Mouse (Mus musculus) layer of hippocampus, adult 18-20 months (tissue): ENCODE measurements around the gene Myl7. TPM values are rescaled to one million over a fixed set of nuclear protein-coding genes. Genes with fewer than 3 reads are reported as not detected.
A peak's percentile ranks its signal among the peaks of the same experiment; 100 is the strongest.
"Not testable (repeated sequence)": the region's sequence is repeated elsewhere in the genome, so short reads cannot be mapped to it uniquely, and the experiment has no call there.

Source experiments
- DNase-seq, 2 experiments: peaks; one replicate each; pipeline ENCODE4 v3.0.0; 2022; ENCODE audit warnings: low spot score in 2 of 2
- total RNA-seq, 2 experiments: library from RNA; stranded (reverse); gene quantifications; 2 replicates each; pipeline ENCODE4 v1.2.3; 2021

Gene Myl7
- total RNA-seq, 2 experiments from 2014 or later: not detected

- DNase-seq: no peak
Measured at GRCm38 (mm10) chr11:5904357-5904756, 5.8 kb upstream of the Myl7 start.

GRCm38 (mm10) chr11:5903844-5904243 lies 5.3 kb upstream of the Myl7 start:
- no peak for DNase-seq

GRCm38 (mm10) chr11:5902390-5902789 lies 3.8 kb upstream of the Myl7 start:
- DNase-seq: no peak

GRCm38 (mm10) chr11:5901950-5902349 lies 3.4 kb upstream of the Myl7 start:
- DNase-seq: peak; percentile 40 to 65

GRCm38 (mm10) chr11:5901320-5901719 lies 2.7 kb upstream of the Myl7 start:
- DNase-seq: no peak

GRCm38 (mm10) chr11:5899286-5899685 lies 704 bp upstream of the Myl7 start:
- DNase-seq: no peak

- DNase-seq: no peak
Measured at GRCm38 (mm10) chr11:5897839-5898238, 743 bp downstream of the Myl7 start.

- no peak for DNase-seq
Measured at GRCm38 (mm10) chr11:5897230-5897629, 1.4 kb downstream of the Myl7 start.

GRCm38 (mm10) chr11:5893807-5894206 lies 4.8 kb downstream of the Myl7 start:
- no peak for DNase-seq

- peak in 1 of 2 experiments; percentile 36 for DNase-seq
Measured at GRCm38 (mm10) chr11:5892810-5893368, 5.7 kb downstream of the Myl7 start.

GRCm38 (mm10) chr11:5892151-5892591 lies 6.4 kb downstream of the Myl7 start:
- DNase-seq: no peak

- DNase-seq: not testable (repeated sequence)
Measured at GRCm38 (mm10) chr11:5888563-5888962, 10.0 kb downstream of the Myl7 start.

GRCm38 (mm10) chr11:5887250-5887649 lies 11.3 kb downstream of the Myl7 start:
- no peak for DNase-seq

- DNase-seq: peak; percentile 44 to 84
Measured at GRCm38 (mm10) chr11:5886187-5886586, 12.4 kb downstream of the Myl7 start.

- no peak for DNase-seq
Measured at GRCm38 (mm10) chr11:5882518-5882917, 16.1 kb downstream of the Myl7 start.

GRCm38 (mm10) chr11:5879905-5880304 lies 18.7 kb downstream of the Myl7 start:
- peak; percentile 27 to 77 for DNase-seq

- DNase-seq: no peak
Measured at GRCm38 (mm10) chr11:5878661-5879060, 19.9 kb downstream of the Myl7 start.

GRCm38 (mm10) chr11:5877921-5878526 lies 20.6 kb downstream of the Myl7 start, which contains the start of gene Pold2:
TSS of gene Pold2 (minus strand) at chr11:5878292.
- peak; percentile 96 to 98 for DNase-seq

- no peak for DNase-seq
Measured at GRCm38 (mm10) chr11:5877421-5877820, 21.2 kb downstream of the Myl7 start.

GRCm38 (mm10) chr11:5873192-5873591 lies 25.4 kb downstream of the Myl7 start:
- no peak for DNase-seq

GRCm38 (mm10) chr11:5872707-5873106 lies 25.9 kb downstream of the Myl7 start:
- no peak for DNase-seq

GRCm38 (mm10) chr11:5870069-5870468 lies 28.5 kb downstream of the Myl7 start:
- DNase-seq: no peak

- DNase-seq: no peak
Measured at GRCm38 (mm10) chr11:5869331-5869730, 29.3 kb downstream of the Myl7 start.
